Mouse (Mus musculus): Measurements from ENCODE around the gene Gm6592. TPM values are rescaled to one million over a fixed set of nuclear protein-coding genes. Genes with fewer than 3 reads are reported as not detected.
"Not testable (repeated sequence)": the region's sequence is repeated elsewhere in the genome, so short reads cannot be mapped to it uniquely, and the experiment has no call there.

Gm6592 gene
- polyA plus RNA-seq (2015; fragmentation: Nextera tagmentation; extraction: Ambion mirVana): not detected in 2 replicates

GRCm38 (mm10) chrX:8843694-8844093 lies at the start of gene Gm6592:
Gene Gm6592, plus strand, starts transcription at chrX:8843994.
- no peaks in the 10 kb centered on the region for H3K27me3 ChIP-seq (ENCODE audit: control insufficient read depth, insufficient read depth, low read length)
- no peak for ATAC-seq (replicated peaks; ENCODE audit: extremely low read depth, insufficient read depth, low FRiP score)
- no peak within 1 kb of the TSS for H3K9ac ChIP-seq (ENCODE audit: low read length)
- no peaks in the 10 kb centered on the region for H3K36me3 ChIP-seq (ENCODE audit: control insufficient read depth, insufficient read depth)
- no peak within 1 kb of the TSS for H3K27ac ChIP-seq (ENCODE audit: low read length)
- 64% methylated on average over 1 of the region's 1 CpGs for WGBS
- H3K4me3 ChIP-seq (ENCODE audit: low read length): no peak within 1 kb of the TSS
- H3K4me2 ChIP-seq (ENCODE audit: low read depth, low read length): no peak within 1 kb of the TSS
- H3K9me3 ChIP-seq (replicated peaks; ENCODE audit: control insufficient read depth, low read length): no peaks in the 10 kb centered on the region; the same call in 1 of the 2 replicates
- H3K4me1 ChIP-seq (ENCODE audit: control insufficient read depth, insufficient read depth, low read length): no peaks in the 10 kb centered on the region

GRCm38 (mm10) chrX:8803391-8803790 lies 40.4 kb upstream of the Gm6592 start, which contains the start of gene Ssxb5:
Gene Ssxb5, plus strand, starts transcription at chrX:8803691.
- not testable (repeated sequence) for H3K9me3 ChIP-seq (replicated peaks; ENCODE audit: control insufficient read depth, low read length); H3K27me3 ChIP-seq (ENCODE audit: control insufficient read depth, insufficient read depth, low read length); H3K27ac ChIP-seq (ENCODE audit: low read length); ATAC-seq (replicated peaks; ENCODE audit: extremely low read depth, insufficient read depth, low FRiP score); H3K4me2 ChIP-seq (ENCODE audit: low read depth, low read length); H3K36me3 ChIP-seq (ENCODE audit: control insufficient read depth, insufficient read depth); H3K4me3 ChIP-seq (ENCODE audit: low read length); H3K9ac ChIP-seq (ENCODE audit: low read length); H3K4me1 ChIP-seq (ENCODE audit: control insufficient read depth, insufficient read depth, low read length)
- 66% methylated on average over 4 of the region's 4 CpGs for WGBS

GRCm38 (mm10) chrX:8832043-8832442 lies 11.8 kb upstream of the Gm6592 start:
- H3K27ac ChIP-seq (ENCODE audit: low read length): no peak overlapping the region
- H3K4me2 ChIP-seq (ENCODE audit: low read depth, low read length): no peak overlapping the region
- H3K36me3 ChIP-seq (ENCODE audit: control insufficient read depth, insufficient read depth): no peaks in the 10 kb centered on the region
- H3K9me3 ChIP-seq (replicated peaks; ENCODE audit: control insufficient read depth, low read length): no peaks in the 10 kb centered on the region
- no peaks in the 10 kb centered on the region for H3K4me1 ChIP-seq (ENCODE audit: control insufficient read depth, insufficient read depth, low read length)
- H3K9ac ChIP-seq (ENCODE audit: low read length): no peak overlapping the region
- H3K27me3 ChIP-seq (ENCODE audit: control insufficient read depth, insufficient read depth, low read length): no peaks in the 10 kb centered on the region
- no peak overlapping the region for H3K4me3 ChIP-seq (ENCODE audit: low read length)
- no peak for ATAC-seq (replicated peaks; ENCODE audit: extremely low read depth, insufficient read depth, low FRiP score)

- ATAC-seq (replicated peaks; ENCODE audit: extremely low read depth, insufficient read depth, low FRiP score): no peak
- 86% methylated on average over 10 of the region's 10 CpGs for WGBS
- Histone ChIP-seq H3K27ac (ENCODE audit: low read length) (no peak overlapping the region), H3K9ac (ENCODE audit: low read length) (no peak overlapping the region), H3K4me2 (ENCODE audit: low read depth, low read length) (no peak overlapping the region), H3K4me1 (ENCODE audit: control insufficient read depth, insufficient read depth, low read length) (no peaks in the 10 kb centered on the region), H3K36me3 (ENCODE audit: control insufficient read depth, insufficient read depth) (no peaks in the 10 kb centered on the region), H3K27me3 (ENCODE audit: control insufficient read depth, insufficient read depth, low read length) (no peaks in the 10 kb centered on the region), H3K4me3 (ENCODE audit: low read length) (no peak overlapping the region), H3K9me3 (replicated peaks; ENCODE audit: control insufficient read depth, low read length) (no peaks in the 10 kb centered on the region)
Measured at GRCm38 (mm10) chrX:8852486-8852885, 8.7 kb downstream of the Gm6592 start.

- H3K4me1 ChIP-seq (ENCODE audit: control insufficient read depth, insufficient read depth, low read length); H3K27me3 ChIP-seq (ENCODE audit: control insufficient read depth, insufficient read depth, low read length); H3K27ac ChIP-seq (ENCODE audit: low read length); H3K9ac ChIP-seq (ENCODE audit: low read length); H3K4me3 ChIP-seq (ENCODE audit: low read length); H3K36me3 ChIP-seq (ENCODE audit: control insufficient read depth, insufficient read depth); H3K9me3 ChIP-seq (replicated peaks; ENCODE audit: control insufficient read depth, low read length); ATAC-seq (replicated peaks; ENCODE audit: extremely low read depth, insufficient read depth, low FRiP score); H3K4me2 ChIP-seq (ENCODE audit: low read depth, low read length): not testable (repeated sequence)
- WGBS: 3% methylated on average over 3 of the region's 3 CpGs
Measured at GRCm38 (mm10) chrX:8864331-8864730, 20.5 kb downstream of the Gm6592 start.

GRCm38 (mm10) chrX:8873953-8874352 lies 30.2 kb downstream of the Gm6592 start, which contains the start of gene Gm5751:
Gene Gm5751, plus strand, starts transcription at chrX:8874253.
- not testable (repeated sequence) for H3K4me1 ChIP-seq (ENCODE audit: control insufficient read depth, insufficient read depth, low read length); H3K4me3 ChIP-seq (ENCODE audit: low read length); H3K4me2 ChIP-seq (ENCODE audit: low read depth, low read length); H3K27ac ChIP-seq (ENCODE audit: low read length); ATAC-seq (replicated peaks; ENCODE audit: extremely low read depth, insufficient read depth, low FRiP score); H3K27me3 ChIP-seq (ENCODE audit: control insufficient read depth, insufficient read depth, low read length); H3K9ac ChIP-seq (ENCODE audit: low read length); H3K36me3 ChIP-seq (ENCODE audit: control insufficient read depth, insufficient read depth); H3K9me3 ChIP-seq (replicated peaks; ENCODE audit: control insufficient read depth, low read length)
- WGBS: 84% methylated on average over 3 of the region's 4 CpGs

- no peaks in the 10 kb centered on the region for H3K36me3 ChIP-seq (ENCODE audit: control insufficient read depth, insufficient read depth)
- no peaks in the 10 kb centered on the region for H3K4me1 ChIP-seq (ENCODE audit: control insufficient read depth, insufficient read depth, low read length)
- WGBS: 59% methylated on average over 4 of the region's 4 CpGs
- no peaks in the 10 kb centered on the region for H3K9me3 ChIP-seq (replicated peaks; ENCODE audit: control insufficient read depth, low read length)
- ATAC-seq (replicated peaks; ENCODE audit: extremely low read depth, insufficient read depth, low FRiP score): no peak
- no peak overlapping the region for H3K4me2 ChIP-seq (ENCODE audit: low read depth, low read length)
- no peaks in the 10 kb centered on the region for H3K27me3 ChIP-seq (ENCODE audit: control insufficient read depth, insufficient read depth, low read length)
- H3K9ac ChIP-seq (ENCODE audit: low read length): no peak overlapping the region
- H3K27ac ChIP-seq (ENCODE audit: low read length): no peak overlapping the region
- no peak overlapping the region for H3K4me3 ChIP-seq (ENCODE audit: low read length)
Measured at GRCm38 (mm10) chrX:8884336-8884735, 40.5 kb downstream of the Gm6592 start.

GRCm38 (mm10) chrX:8891975-8892342 lies 48.2 kb downstream of the Gm6592 start:
- Histone ChIP-seq H3K27me3 (ENCODE audit: control insufficient read depth, insufficient read depth, low read length) (no peaks in the 10 kb centered on the region), H3K4me2 (ENCODE audit: low read depth, low read length) (peak overlapping the region; percentile 84), H3K9me3 (replicated peaks; ENCODE audit: control insufficient read depth, low read length) (no peaks in the 10 kb centered on the region), H3K27ac (ENCODE audit: low read length) (no peak overlapping the region), H3K36me3 (ENCODE audit: control insufficient read depth, insufficient read depth) (no peaks in the 10 kb centered on the region), H3K9ac (ENCODE audit: low read length) (peak overlapping the region; percentile 75; the same call in 1 of the 2 replicates), H3K4me3 (ENCODE audit: low read length) (peak overlapping the region; percentile 57), H3K4me1 (ENCODE audit: control insufficient read depth, insufficient read depth, low read length) (no peaks in the 10 kb centered on the region)
- 45% methylated on average over 3 of the region's 9 CpGs for WGBS
- no peak for ATAC-seq (replicated peaks; ENCODE audit: extremely low read depth, insufficient read depth, low FRiP score)

GRCm38 (mm10) chrX:8892343-8893155 lies 48.8 kb downstream of the Gm6592 start, which contains the start of gene B630019K06Rik:
Gene B630019K06Rik, plus strand, starts transcription at chrX:8892382.
- ATAC-seq (replicated peaks; ENCODE audit: extremely low read depth, insufficient read depth, low FRiP score): peak; percentile 85; the same call in 1 of the 2 replicates
- Histone ChIP-seq H3K4me2 (ENCODE audit: low read depth, low read length) (peak within 1 kb of the TSS; percentile 84), H3K9ac (ENCODE audit: low read length) (peak within 1 kb of the TSS; percentile 75), H3K27ac (ENCODE audit: low read length) (peak within 1 kb of the TSS; percentile 63), H3K27me3 (ENCODE audit: control insufficient read depth, insufficient read depth, low read length) (no peaks in the 10 kb centered on the region), H3K36me3 (ENCODE audit: control insufficient read depth, insufficient read depth) (no peaks in the 10 kb centered on the region), H3K4me1 (ENCODE audit: control insufficient read depth, insufficient read depth, low read length) (no peaks in the 10 kb centered on the region), H3K9me3 (replicated peaks; ENCODE audit: control insufficient read depth, low read length) (no peaks in the 10 kb centered on the region), H3K4me3 (ENCODE audit: low read length) (peak within 1 kb of the TSS; percentile 57)
- 14% methylated on average over 53 of the region's 95 CpGs for WGBS
